Mouse (Mus musculus): ENCODE measurements around the gene Larp1b.

DNA sequence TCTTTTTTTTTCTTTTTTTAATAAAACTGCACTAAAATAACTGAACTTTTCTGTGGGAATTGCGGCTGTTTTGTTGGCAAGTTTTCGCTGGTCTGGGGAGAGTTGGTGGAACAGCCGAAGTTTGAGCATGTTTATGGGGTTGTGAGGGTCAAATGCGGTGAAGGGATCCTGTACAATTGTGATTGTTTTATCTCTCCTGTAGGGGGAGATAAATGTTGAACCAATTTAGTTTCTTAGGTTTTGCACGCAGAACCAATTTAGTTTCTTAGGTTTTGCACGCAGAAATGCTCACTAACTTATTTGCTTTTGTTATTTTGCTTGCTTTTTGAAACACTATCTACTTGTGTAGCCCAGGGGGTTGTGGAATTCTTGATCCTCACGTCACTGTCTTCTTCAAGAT is 1.7 kb downstream of the Larp1b start:
- TF ChIP-seq CTCF (IDR thresholded peaks at IDR 0.05; ENCODE audit: low read depth, low read length) (0 out of 2 replicates have a peak, but pooled peaks have one; percentile 19), GATA1 (IDR thresholded peaks at IDR 0.05; ENCODE audit: borderline replicate concordance, low read length) (no peak), POLR2AphosphoS5 (IDR thresholded peaks at IDR 0.05; ENCODE audit: insufficient replicate concordance, low read depth, low read length) (no peak), TAL1 (conservative IDR thresholded peaks at IDR 0.05; ENCODE audit: low read depth, low read length) (no peak), GATA2 (IDR thresholded peaks at IDR 0.05; ENCODE audit: borderline replicate concordance, low read depth, low read length) (no peak)

Data from G1E (cell line).